Mouse (Mus musculus): ENCODE measurements around the gene Mdm2. TPM values are rescaled to one million over a fixed set of nuclear protein-coding genes. Genes with fewer than 3 reads are reported as not detected.
A peak's percentile ranks its signal among the peaks of the same experiment; 100 is the strongest.
"Not testable (repeated sequence)": the region's sequence is repeated elsewhere in the genome, so short reads cannot be mapped to it uniquely, and the experiment has no call there.

Mdm2 gene
- polyA plus RNA-seq, 1 experiment, result 39.2 TPM

DNA sequence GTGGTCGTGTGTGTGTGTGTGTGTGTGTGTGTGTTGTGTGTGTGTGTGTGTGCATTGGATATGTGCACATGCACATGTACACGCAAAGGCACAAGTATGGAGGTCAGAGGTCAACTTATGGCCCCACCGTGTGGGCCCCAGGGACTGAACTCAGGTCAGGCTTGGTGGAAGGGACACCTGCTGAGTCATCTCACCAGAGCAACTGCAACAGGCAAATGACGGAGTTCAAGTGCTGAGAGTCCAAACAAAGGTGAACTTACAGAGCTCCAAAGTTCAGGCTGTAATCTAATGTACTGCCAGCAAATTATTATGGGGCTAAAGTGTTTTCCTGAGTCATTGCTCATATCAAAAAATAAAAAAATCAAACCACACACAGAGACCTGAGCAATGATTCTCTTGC lies 26.5 kb upstream of the Mdm2 start:
- Histone ChIP-seq H3K4me3 (ENCODE audit: low read depth, low read length) (no peak overlapping the region), H3K27me3 (ENCODE audit: control insufficient read depth, insufficient read depth, low read length) (no peaks in the 10 kb centered on the region), H3K4me1 (ENCODE audit: control insufficient read depth, insufficient read depth, insufficient read length, low read length) (peaks cover 16% of the 10 kb centered on the region; the same call in 1 of the 2 replicates), H3K27ac (ENCODE audit: insufficient read depth, low read depth, low read length) (peak overlapping the region; percentile 14; the same call in 1 of the 2 replicates), H3K36me3 (ENCODE audit: control insufficient read depth, insufficient read depth, low read length) (no peaks in the 10 kb centered on the region; the same call in 1 of the 2 replicates)
- 45% methylated on average over 4 of the region's 4 CpGs for WGBS
- TF ChIP-seq CTCF (IDR thresholded peaks at IDR 0.05; ENCODE audit: extremely low read depth, insufficient read length, insufficient replicate concordance, low read depth, low read length) (no peak), POLR2A (IDR thresholded peaks at IDR 0.05; ENCODE audit: low read depth, low read length) (no peak)

DNA sequence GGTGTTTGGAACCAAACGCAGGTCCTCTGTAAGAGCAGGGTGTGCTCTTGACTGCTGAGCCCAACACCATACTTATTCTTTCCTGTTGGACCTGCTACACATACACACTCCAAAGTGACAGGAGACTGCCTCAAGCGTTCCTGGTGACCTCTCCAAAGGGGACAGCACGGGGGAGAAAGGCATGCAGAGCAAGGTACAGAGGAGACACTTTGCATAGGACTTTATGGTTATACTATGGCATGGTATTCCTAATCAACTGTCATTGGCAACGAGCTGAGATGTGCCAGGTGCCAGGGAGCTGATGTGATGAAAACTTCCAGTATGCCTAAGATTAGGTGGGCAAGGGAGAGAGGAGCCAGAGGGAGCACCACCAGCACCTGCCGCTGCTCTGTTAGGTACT lies 26.0 kb upstream of the Mdm2 start:
- Histone ChIP-seq H3K4me1 (ENCODE audit: control insufficient read depth, insufficient read depth, insufficient read length, low read length) (peaks cover 17% of the 10 kb centered on the region; the same call in 1 of the 2 replicates), H3K27me3 (ENCODE audit: control insufficient read depth, insufficient read depth, low read length) (no peaks in the 10 kb centered on the region), H3K27ac (ENCODE audit: insufficient read depth, low read depth, low read length) (peak overlapping the region; percentile 14), H3K36me3 (ENCODE audit: control insufficient read depth, insufficient read depth, low read length) (no peaks in the 10 kb centered on the region; the same call in 1 of the 2 replicates), H3K4me3 (ENCODE audit: low read depth, low read length) (no peak overlapping the region)
- 87% methylated on average over 5 of the region's 5 CpGs for WGBS
- no peak for TF ChIP-seq CTCF (IDR thresholded peaks at IDR 0.05; ENCODE audit: extremely low read depth, insufficient read length, insufficient replicate concordance, low read depth, low read length)
- TF ChIP-seq POLR2A (IDR thresholded peaks at IDR 0.05; ENCODE audit: low read depth, low read length), result no peak

DNA sequence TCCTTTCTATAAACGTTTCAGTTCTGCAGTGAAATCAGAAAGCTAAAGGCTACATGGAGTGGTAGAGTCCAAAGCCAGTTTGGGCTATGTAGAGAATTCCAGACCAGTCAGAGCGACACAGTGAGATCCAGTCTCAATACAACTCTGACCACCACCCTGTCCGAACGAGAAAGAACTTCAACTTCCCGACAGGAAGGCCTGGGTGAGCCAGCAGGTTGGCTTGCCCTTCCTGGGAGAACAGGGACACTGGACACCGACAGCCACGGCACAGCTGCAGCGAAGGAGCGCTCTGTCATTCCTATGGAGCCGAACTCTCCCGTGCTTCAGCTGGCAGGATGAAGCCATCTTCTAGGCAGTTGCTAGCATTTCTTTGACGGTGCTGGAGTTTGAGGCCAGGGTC lies 24.8 kb upstream of the Mdm2 start:
- H3K4me1 ChIP-seq (ENCODE audit: control insufficient read depth, insufficient read depth, insufficient read length, low read length), result peaks cover 20% of the 10 kb centered on the region; the same call in 1 of the 2 replicates
- H3K27me3 ChIP-seq (ENCODE audit: control insufficient read depth, insufficient read depth, low read length); H3K36me3 ChIP-seq (ENCODE audit: control insufficient read depth, insufficient read depth, low read length); H3K27ac ChIP-seq (ENCODE audit: insufficient read depth, low read depth, low read length); H3K4me3 ChIP-seq (ENCODE audit: low read depth, low read length): not testable (repeated sequence)
- WGBS, result 94% methylated on average over 12 of the region's 12 CpGs

DNA sequence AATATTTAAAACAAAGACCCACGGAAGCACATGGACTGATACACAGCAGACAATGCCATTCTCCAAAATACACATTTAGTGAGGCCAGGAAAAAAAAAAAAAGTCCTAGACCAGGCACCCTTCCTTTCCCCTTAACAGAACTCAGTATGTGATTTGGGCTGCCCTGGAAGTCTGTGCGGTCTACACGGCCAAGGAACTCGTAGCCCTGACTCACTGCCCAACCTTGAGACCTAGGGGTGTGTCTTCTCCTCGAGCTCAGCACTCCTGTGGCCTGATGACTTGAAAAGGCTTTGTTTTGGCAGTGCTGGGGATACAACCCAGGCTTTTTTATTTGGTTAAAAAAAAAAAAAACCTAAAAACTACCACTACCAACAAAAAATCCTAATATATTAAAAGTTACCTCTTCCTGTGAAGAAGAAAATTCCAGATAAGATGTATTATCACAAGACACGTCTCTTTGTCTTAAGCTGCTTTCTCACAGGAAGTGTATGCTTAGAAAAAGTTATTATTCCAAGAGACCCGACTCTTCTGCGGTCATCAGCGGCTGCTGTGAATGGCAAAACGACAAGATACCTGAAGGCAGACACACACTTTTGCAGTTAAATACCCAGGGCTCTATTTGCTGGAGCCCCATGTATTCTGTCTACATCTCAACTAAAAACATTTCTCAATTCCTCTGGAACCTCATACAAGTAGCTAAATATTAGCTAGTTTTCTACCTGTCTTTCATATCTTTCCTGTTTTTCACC lies 23.7 kb upstream of the Mdm2 start:
- H3K27me3 ChIP-seq (ENCODE audit: control insufficient read depth, insufficient read depth, low read length); H3K36me3 ChIP-seq (ENCODE audit: control insufficient read depth, insufficient read depth, low read length); H3K27ac ChIP-seq (ENCODE audit: insufficient read depth, low read depth, low read length): not testable (repeated sequence)

DNA sequence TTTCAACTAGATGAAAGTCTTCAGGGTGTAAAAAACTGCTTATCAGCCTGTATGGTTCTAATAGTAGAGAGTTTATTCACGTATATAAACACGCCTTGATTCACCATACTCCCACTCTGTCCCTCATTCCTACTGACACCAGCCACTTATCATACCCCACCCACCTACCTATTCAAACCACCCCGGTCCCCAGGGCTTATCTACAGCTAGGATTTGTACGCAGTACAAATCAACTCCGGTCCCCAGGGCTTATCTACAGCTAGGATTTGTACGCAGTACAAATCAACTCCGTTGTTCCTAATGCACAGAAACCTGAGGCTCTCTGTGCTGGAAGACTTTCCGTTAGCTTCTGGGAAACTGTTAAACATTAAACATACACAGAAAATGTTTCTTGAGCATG lies 23.1 kb upstream of the Mdm2 start:
- not testable (repeated sequence) for H3K36me3 ChIP-seq (ENCODE audit: control insufficient read depth, insufficient read depth, low read length); H3K4me3 ChIP-seq (ENCODE audit: low read depth, low read length); H3K27ac ChIP-seq (ENCODE audit: insufficient read depth, low read depth, low read length); H3K27me3 ChIP-seq (ENCODE audit: control insufficient read depth, insufficient read depth, low read length)
- H3K4me1 ChIP-seq (ENCODE audit: control insufficient read depth, insufficient read depth, insufficient read length, low read length), result peaks cover 18% of the 10 kb centered on the region; the same call in 1 of the 2 replicates
- WGBS, result 23% methylated on average over 8 of the region's 8 CpGs

More for the DNA sequence above, 23.7 kb upstream of the Mdm2 start:
- peaks cover 20% of the 10 kb centered on the region; the same call in 1 of the 2 replicates for H3K4me1 ChIP-seq (ENCODE audit: control insufficient read depth, insufficient read depth, insufficient read length, low read length)
- 42% methylated on average over 10 of the region's 10 CpGs for WGBS
- not testable (repeated sequence) for H3K4me3 ChIP-seq (ENCODE audit: low read depth, low read length)

DNA sequence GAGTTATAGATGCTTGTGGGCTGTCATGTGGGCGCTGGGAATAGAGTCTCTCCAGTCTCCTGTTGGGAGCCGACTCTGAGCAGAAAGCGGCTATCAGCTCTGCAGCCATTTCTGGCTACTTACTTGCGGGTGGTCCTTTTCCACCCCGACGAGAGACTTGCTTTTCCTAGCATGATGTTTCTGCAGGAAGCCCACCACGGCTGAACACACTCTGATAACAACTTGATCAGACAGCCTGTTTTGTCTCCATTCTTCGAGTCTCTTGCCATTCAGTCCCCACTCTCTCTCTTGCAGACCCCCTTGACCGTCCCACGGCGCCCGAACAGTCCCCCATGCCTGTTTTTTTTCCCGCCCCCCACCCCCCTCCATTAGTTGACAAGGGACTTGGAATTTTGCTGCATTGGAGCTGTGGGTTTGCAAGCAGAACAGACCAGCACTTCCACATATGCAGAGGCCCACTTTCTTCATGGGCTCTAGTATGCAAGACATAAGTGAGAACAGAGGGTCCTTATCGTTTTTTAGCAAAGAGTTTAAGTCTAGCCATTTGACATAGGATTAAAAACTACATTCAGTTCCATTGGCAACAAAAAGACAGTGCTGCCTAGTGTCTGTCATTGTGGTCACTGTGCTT lies 22.5 kb upstream of the Mdm2 start:
- Histone ChIP-seq H3K36me3 (ENCODE audit: control insufficient read depth, insufficient read depth, low read length) (no peaks in the 10 kb centered on the region), H3K4me1 (ENCODE audit: control insufficient read depth, insufficient read depth, insufficient read length, low read length) (peaks cover 14% of the 10 kb centered on the region; the same call in 1 of the 2 replicates), H3K27ac (ENCODE audit: insufficient read depth, low read depth, low read length) (no peak overlapping the region), H3K4me3 (ENCODE audit: low read depth, low read length) (no peak overlapping the region), H3K27me3 (ENCODE audit: control insufficient read depth, insufficient read depth, low read length) (no peaks in the 10 kb centered on the region)
- TF ChIP-seq CTCF (IDR thresholded peaks at IDR 0.05; ENCODE audit: extremely low read depth, insufficient read length, insufficient replicate concordance, low read depth, low read length) (no peak), POLR2A (IDR thresholded peaks at IDR 0.05; ENCODE audit: low read depth, low read length) (no peak)
- 87% methylated on average over 14 of the region's 14 CpGs for WGBS

DNA sequence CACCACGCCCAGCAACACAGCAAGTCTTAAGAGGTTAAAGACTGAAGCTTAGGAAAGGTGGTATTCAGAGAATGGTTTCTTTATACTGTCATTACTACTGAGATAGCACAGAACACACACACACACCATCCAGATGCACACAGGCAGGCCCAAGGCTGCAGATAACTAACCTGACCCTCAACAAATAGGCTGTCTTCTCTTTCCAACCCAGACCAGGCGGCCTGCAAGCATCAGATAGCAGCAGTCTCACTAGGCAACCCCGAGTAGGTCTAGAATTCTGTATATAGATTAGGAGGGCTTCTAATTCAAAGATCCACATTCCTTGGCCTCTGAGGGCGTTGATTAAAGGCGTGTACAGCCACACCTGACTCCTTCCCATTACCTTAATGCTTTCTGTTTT lies 21.6 kb upstream of the Mdm2 start:
- TF ChIP-seq POLR2A (IDR thresholded peaks at IDR 0.05; ENCODE audit: low read depth, low read length) (no peak), CTCF (IDR thresholded peaks at IDR 0.05; ENCODE audit: extremely low read depth, insufficient read length, insufficient replicate concordance, low read depth, low read length) (no peak)
- Histone ChIP-seq H3K4me3 (ENCODE audit: low read depth, low read length) (no peak overlapping the region), H3K36me3 (ENCODE audit: control insufficient read depth, insufficient read depth, low read length) (no peaks in the 10 kb centered on the region), H3K27ac (ENCODE audit: insufficient read depth, low read depth, low read length) (no peak overlapping the region), H3K4me1 (ENCODE audit: control insufficient read depth, insufficient read depth, insufficient read length, low read length) (peaks cover 10% of the 10 kb centered on the region; the same call in 1 of the 2 replicates), H3K27me3 (ENCODE audit: control insufficient read depth, insufficient read depth, low read length) (no peaks in the 10 kb centered on the region)
- 63% methylated on average over 5 of the region's 5 CpGs for WGBS
